Mouse (Mus musculus) E14TG2a.4 (cell line): ENCODE data around the gene Atp8a1.

Source experiments
- H3K27me3 ChIP-seq: 2 replicates; pipeline ENCODE4 v1.6.1; 2014; ENCODE audit warnings: low read length, control low read depth; ENCODE audit not compliant: insufficient read depth
- H3K36me3 ChIP-seq: 2 replicates; pipeline ENCODE4 v1.6.1; 2014; ENCODE audit warnings: low read length, control low read depth; ENCODE audit not compliant: insufficient read depth
- H3K4me1 ChIP-seq: replicated peaks from 2 replicates; pipeline ENCODE4 v1.6.1; 2014; ENCODE audit warnings: low read depth, low read length, control low read depth
- H3K4me3 ChIP-seq: replicated peaks from 2 replicates; pipeline ENCODE4 v1.5.1; 2014; ENCODE audit warnings: mild to moderate bottlenecking, low read length
- H3K9me3 ChIP-seq: 2 replicates; pipeline ENCODE4 v1.6.1; 2014; ENCODE audit warnings: low read length, control low read depth
- CTCF ChIP-seq: conservative IDR thresholded peaks from 2 replicates; pipeline ENCODE4 v1.5.1; 2014; ENCODE audit warnings: low read length
- NANOG ChIP-seq: IDR thresholded peaks from 2 replicates; pipeline ENCODE4 v1.6.1; 2014; ENCODE audit warnings: borderline replicate concordance, low read length, mixed read lengths
- POU5F1 ChIP-seq: IDR thresholded peaks from 2 replicates; pipeline ENCODE4 v1.6.1; 2014; ENCODE audit warnings: low read length, borderline replicate concordance

Gene Atp8a1

DNA sequence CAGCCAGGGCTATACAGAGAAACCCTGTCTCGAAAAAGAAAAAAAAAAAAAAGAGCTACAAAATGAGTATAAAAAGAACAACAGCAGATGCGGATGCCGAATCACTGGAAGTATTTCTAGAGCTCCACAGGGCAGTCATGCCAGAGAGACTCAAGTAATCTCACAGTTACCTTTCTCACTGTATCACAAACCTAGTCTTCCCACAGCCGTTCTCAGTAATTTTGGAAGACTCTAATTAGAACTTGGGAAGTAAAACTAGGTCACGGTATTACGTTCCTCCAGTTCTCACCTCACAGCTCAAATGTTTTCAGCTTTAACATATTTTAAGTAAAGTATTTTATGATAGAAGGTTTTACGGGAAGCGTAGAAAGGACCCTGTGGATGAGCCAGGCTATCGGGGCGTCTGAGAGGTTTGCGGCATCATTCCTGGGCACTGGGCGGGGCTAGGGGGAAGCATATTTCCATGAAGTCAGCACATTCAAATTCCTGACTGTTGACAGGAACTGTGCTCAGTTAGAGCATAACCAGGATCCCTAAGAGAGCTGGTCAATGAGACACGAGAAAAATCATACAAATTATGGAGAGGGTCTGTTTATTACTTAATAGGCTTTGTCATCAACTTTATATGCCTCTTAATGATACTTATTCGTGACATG is 152.1 kb downstream of the Atp8a1 start:
- Histone ChIP-seq H3K27me3 (peaks cover 41% of the 10 kb centered on the region), H3K4me3 (no peak overlapping the region)
- TF ChIP-seq CTCF (no peak), NANOG (no peak), POU5F1 (no peak)

DNA sequence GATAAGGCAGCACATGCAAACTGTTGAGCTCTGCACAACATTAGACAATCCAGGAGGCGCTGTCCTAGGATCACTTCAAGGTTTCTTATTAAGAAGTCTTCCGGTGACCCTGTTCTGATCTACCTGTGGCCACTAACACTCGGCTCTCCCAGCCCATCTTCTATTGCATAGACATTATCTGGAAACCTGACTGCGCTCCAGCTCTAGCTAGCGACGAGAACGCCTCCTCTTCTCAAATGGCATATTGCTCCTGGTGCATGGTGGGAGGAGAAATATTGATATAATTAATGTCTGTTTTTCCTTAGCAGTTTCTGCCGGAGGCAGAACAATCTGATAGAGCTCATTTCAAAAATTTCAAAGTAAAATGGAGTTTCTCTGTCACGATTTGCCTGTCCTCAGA is 156.9 kb downstream of the Atp8a1 start:
- H3K4me3 ChIP-seq: no peak overlapping the region
- TF ChIP-seq NANOG (no peak), CTCF (no peak), POU5F1 (no peak)
- H3K9me3 ChIP-seq: no peaks in the 10 kb centered on the region
- H3K4me1 ChIP-seq: no peaks in the 10 kb centered on the region
- H3K36me3 ChIP-seq: no peaks in the 10 kb centered on the region
- peaks cover 8% of the 10 kb centered on the region; the same call in 1 of the 2 replicates for H3K27me3 ChIP-seq

More for the DNA sequence above, 152.1 kb downstream of the Atp8a1 start:
- no peaks in the 10 kb centered on the region for H3K36me3 ChIP-seq
- H3K4me1 ChIP-seq: peaks cover 14% of the 10 kb centered on the region
- no peaks in the 10 kb centered on the region for H3K9me3 ChIP-seq

DNA sequence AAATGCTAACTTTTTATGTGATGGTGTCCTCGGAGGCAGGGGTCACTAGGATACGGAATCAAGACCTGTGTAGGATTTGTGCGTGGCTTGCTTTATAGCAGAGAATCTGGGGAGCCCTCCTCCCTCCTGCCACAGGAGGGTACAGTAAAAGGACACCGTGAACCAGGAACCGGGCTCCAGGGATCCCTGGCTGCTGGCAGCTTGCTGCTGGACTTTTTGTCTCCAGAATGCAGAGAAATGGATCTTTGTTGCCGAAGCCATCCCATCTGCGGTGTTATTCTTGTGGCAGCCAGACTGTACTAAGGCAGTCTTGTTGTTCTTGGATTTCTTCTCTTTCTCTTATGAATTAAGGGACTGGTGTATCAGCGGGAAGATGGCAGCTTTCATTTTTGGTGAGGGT is 159.2 kb downstream of the Atp8a1 start:
- Histone ChIP-seq H3K4me1 (no peaks in the 10 kb centered on the region), H3K27me3 (0 out of 2 replicates have a peak, but pooled peaks cover 3% of the 10 kb centered on the region), H3K4me3 (no peak overlapping the region), H3K36me3 (no peaks in the 10 kb centered on the region), H3K9me3 (no peaks in the 10 kb centered on the region)
- no peak for TF ChIP-seq CTCF
- no peak for TF ChIP-seq NANOG
- TF ChIP-seq POU5F1: no peak

DNA sequence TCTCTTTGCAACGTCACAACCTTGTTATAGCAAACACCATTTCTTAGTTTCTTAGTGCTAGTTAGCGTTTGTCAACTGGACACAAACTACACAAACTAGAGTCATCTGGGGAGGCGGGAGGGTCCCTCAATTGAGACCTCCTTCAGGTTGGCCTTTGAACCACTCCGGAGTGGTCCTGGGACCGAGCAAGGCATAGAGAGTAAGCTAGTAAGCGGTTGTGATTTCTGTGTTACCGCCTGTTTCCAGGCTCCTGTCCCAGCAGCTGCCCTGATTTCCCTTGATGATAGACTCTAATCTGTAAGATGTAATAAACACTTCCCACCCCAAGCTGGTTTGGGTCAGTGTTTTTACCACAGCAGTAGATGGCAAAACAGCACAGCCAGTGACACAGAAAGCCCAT is 161.3 kb downstream of the Atp8a1 start:
- H3K9me3 ChIP-seq: no peaks in the 10 kb centered on the region
- H3K27me3 ChIP-seq: no peaks in the 10 kb centered on the region
- no peaks in the 10 kb centered on the region for H3K4me1 ChIP-seq
- no peak overlapping the region for H3K4me3 ChIP-seq
- TF ChIP-seq POU5F1 (no peak), NANOG (no peak), CTCF (no peak)
- H3K36me3 ChIP-seq: peaks cover under 1% of the 10 kb centered on the region; the same call in 1 of the 2 replicates

DNA sequence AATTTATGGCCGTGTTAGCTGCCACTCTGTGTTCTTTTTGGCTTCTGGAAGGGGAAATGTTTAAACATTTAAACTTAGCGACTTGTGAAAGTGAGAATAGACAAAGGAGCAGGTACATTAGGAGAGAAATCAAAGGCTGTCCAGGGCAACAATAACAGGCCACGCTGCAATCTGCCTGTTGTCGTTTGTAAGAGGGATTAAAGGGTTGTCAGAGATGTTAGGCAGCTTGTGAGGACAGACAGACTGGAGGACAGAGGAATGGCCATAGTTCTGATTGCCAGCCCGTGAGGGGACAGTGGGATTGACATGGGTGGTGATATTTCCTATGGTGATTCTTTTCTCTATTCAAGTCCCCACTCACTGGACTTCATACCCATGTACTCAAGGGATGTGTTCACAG is 161.8 kb downstream of the Atp8a1 start:
- peaks cover 5% of the 10 kb centered on the region; the same call in 1 of the 2 replicates for H3K36me3 ChIP-seq
- H3K4me1 ChIP-seq: no peaks in the 10 kb centered on the region

DNA sequence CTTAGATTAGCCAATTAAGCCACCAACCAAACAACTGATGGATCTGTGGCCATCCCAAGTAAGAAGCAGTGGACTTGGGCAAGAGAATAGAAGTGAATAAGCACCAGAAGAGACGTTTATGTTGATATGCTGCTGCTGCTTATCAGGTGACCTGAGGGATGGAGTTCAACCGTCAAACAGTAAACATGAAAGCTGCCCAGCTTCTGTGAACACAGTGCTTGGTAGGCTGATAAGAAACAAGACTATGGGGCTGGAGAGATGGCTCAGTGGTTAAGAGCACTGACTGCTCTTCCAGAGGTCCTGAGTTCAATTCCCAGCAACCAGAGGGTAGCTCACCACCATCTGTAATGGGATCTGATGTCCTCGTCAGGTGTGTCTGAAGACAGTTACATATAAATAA is 168.4 kb downstream of the Atp8a1 start:
- Histone ChIP-seq H3K36me3 (peaks cover 28% of the 10 kb centered on the region), H3K4me3 (no peak overlapping the region), H3K4me1 (no peaks in the 10 kb centered on the region), H3K27me3 (no peaks in the 10 kb centered on the region), H3K9me3 (peaks cover 27% of the 10 kb centered on the region)
- TF ChIP-seq POU5F1: no peak
- no peak for TF ChIP-seq CTCF
- TF ChIP-seq NANOG: no peak

More for the DNA sequence above, 161.8 kb downstream of the Atp8a1 start:
- H3K9me3 ChIP-seq: no peaks in the 10 kb centered on the region
- H3K4me3 ChIP-seq: no peak overlapping the region
- no peak for TF ChIP-seq POU5F1
- TF ChIP-seq CTCF: no peak
- no peak for TF ChIP-seq NANOG
- H3K27me3 ChIP-seq: no peaks in the 10 kb centered on the region

DNA sequence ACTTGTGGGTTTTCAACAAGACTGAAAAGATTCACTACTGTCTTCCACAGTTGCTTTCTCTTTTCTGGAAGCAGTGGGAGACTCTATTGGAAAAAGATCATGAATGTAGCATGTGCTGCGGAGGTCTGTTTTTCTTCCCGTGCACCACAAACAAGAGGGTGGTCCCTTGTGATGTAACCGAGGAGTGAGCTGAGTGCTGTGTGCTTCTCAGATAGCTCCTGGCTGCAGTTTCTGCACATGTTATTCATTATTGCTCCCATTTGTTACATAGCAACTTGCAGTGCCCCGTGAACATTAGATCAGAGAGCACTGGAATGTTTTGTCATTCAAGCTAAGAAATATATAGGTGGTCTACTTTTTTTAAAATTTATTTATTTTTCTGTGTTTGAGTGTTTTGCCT is 174.2 kb downstream of the Atp8a1 start:
- H3K4me1 ChIP-seq: no peaks in the 10 kb centered on the region
- no peaks in the 10 kb centered on the region for H3K27me3 ChIP-seq
- no peak overlapping the region for H3K4me3 ChIP-seq
- no peak for TF ChIP-seq NANOG
- TF ChIP-seq POU5F1: no peak
- TF ChIP-seq CTCF: no peak
- H3K9me3 ChIP-seq: peaks cover 26% of the 10 kb centered on the region
- peaks cover 12% of the 10 kb centered on the region; the same call in 1 of the 2 replicates for H3K36me3 ChIP-seq

DNA sequence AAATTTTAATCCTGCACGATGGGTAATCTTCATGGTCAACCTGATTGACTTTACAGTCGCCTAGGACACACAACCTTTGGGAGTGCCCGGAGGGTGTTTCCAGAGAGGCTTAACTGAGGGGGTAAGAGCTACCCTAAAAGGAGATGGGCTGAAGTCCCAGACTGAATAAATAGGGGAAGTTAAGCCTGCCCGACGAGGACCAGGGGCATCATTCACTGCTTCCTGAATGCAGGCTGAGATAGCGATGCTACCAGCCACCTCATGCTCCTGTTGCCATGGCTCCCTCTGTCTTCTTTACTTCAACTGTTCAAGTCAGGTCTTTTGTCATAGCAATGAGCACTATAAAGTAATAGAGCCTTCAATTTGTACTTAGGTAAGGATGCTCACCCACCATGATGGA is 177.1 kb downstream of the Atp8a1 start:
- Histone ChIP-seq H3K27me3 (no peaks in the 10 kb centered on the region), H3K4me1 (no peaks in the 10 kb centered on the region), H3K4me3 (no peak overlapping the region), H3K36me3 (peaks cover 2% of the 10 kb centered on the region; the same call in 1 of the 2 replicates), H3K9me3 (peaks cover 2% of the 10 kb centered on the region)
- TF ChIP-seq CTCF (no peak), POU5F1 (no peak), NANOG (no peak)
